Mouse (Mus musculus): Measurements from ENCODE around the gene Trpc1.

The Trpc1 gene

DNA sequence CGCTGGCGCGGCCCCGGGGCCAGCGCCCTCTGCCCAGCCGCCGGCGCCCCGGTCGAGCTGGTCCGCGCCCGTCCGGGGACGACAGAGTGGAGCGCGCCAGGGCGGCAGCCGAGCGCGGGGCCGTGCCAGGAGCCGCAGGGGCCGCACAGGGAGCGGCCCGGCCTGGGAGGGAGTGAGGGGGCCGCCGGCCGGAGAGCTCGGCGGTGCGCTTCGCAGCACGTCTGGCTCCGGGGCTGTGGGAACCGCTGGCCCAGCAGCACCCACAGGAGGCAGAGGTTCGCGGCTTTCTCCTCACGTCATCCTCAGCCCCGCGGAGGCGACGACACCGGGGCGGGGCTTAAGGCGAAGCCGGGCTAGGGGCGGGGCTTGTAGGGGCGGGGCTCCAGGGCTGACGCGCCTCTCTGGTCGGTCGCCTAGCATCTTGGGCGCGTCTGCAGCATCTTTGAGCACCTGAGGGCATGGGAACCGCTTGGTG is at the start of gene Trpc1:
Trpc1 (minus strand) TSS at position 339 of the 475 bp plus-strand sequence.
- peak; percentile 91 for DNase-seq (ENCODE audit: extremely low spot score)

DNA sequence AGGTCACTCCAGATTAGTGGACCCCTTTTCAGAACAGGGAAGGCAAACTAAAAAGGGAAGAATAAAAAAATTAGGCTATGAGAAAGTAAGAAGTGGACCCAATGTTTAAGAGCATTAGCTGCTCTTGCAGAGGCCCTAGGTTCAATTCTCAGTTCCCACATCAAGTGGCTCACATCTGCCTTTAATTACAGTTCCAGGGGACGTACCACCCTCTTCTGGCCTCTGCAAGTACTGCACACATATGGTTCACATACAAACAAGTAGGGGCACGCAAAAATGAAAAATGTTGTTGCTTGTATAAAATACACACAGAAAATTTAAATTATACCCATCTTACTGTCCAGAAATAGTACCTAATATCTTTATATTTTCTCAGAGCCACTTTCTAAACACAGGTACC is 46.1 kb upstream of the Trpc1 start:
- DNase-seq (ENCODE audit: extremely low spot score) = no peak

DNA sequence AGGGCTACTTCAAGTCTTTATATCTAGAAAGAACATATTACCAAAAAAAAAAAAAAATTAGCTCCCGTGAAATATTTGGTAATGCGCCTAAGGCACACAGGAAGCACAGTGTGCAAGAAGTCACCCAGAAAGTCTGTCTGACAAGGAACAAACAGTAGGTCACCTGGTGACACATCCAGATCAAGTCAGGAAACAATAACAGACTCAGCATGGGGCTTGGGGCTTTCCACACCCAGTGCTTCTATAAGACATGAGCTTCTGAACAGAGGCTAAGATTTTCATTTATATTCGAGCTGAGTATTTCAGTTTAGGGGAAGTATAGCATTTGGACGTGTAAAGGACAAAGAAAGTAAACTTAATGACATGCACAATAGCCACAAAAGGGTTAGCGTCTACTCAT is 45.7 kb upstream of the Trpc1 start:
- no peak for DNase-seq (ENCODE audit: extremely low spot score)

DNA sequence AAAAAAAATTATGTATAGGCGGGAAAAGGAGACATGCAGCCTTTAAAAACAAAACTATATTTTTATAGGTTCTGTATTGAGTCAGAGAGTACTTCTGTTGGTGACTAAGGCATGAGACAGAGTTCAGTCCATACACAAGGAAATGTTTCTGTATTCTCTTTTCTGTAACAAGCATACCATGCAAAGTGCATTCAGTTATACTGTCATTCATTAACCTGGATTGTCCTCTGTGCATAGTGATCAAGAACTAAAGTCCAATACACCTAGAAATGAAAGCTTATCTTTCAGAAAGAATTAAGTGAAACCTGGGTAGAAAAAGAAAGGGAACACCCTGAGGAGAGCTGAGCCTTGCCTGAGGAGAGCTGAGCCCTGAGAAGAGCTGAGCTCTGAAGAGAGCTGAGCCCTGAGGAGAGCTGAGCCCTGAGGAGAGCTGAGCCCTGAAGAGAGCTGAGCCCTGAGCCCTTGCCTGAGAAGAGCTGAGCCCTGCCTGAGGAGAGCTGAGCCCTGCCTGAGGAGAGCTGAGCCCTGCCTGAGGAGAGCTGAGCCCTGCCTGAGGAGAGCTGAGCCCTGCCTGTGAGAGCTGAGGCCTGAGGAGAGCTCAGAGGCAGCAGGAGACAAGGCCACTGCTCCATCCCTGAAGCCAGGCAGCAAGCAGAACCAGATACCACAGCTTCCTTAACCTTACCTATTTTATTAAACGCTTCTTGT is 45.1 kb upstream of the Trpc1 start:
- no peak for DNase-seq (ENCODE audit: extremely low spot score)

DNA sequence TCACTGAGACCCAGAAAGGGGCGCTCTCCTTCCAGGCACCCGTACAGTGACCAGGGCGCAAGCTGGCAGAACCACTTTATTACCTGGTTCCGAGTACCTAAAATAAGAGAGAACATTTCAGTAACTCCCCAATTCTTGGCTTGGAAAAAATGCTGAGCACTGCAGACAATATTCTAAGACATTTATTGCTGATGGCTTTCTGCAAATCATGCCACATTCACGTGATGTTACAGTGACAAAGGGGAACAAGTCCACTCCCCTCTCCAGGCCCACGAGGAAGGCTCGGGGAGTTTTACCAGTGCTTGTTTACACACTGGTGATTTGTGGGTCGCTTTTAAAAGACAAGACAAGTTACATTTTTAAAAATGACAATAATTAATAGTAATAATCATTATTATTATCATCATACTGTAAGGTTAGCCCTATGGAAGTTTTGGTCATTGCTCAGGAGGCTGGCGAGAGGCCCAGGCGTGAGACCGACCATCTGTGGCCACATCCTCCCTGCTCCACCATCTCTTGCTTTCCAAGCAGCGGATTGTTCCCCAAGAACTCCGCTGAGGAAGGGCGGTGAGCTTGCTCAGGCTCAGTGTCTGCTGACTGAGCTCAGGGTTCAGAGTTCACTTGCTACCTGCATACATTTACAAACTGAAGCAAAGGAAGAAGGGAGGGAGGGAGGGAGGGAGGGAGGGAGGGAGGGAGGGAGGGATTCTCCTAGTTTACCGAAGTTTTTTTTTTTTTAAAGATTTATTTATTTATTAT is 44.0 kb upstream of the Trpc1 start:
- no peak for DNase-seq (ENCODE audit: extremely low spot score)

DNA sequence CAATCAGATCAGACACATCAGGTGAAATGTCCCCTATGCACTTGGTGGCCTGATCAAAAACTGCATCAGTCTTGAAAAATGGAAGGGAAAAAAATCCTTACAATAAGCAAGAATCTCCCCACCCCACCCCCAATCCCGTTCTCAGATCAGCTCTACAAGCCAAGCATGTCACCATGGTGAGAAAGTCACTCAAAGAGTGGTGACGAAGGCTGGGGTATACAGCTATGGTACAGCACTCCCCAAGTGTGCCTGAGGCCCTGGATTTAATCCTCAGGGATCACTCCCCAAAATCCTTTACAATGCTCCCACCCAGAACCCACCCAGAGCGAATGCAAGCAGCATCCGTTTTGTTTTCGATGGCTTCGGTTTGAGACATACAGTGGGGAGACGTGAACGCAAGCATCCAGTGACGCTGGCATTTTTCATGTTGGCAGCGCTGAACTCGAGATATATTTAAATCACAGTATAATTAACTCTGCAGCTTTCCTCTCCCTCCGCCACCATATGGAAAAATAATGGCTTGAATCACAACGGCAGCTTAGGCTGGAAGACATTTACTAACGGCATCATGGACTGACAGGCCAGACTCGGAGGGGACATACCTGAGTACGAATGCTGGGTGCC is 34.8 kb upstream of the Trpc1 start:
- DNase-seq (ENCODE audit: extremely low spot score) = no peak

DNA sequence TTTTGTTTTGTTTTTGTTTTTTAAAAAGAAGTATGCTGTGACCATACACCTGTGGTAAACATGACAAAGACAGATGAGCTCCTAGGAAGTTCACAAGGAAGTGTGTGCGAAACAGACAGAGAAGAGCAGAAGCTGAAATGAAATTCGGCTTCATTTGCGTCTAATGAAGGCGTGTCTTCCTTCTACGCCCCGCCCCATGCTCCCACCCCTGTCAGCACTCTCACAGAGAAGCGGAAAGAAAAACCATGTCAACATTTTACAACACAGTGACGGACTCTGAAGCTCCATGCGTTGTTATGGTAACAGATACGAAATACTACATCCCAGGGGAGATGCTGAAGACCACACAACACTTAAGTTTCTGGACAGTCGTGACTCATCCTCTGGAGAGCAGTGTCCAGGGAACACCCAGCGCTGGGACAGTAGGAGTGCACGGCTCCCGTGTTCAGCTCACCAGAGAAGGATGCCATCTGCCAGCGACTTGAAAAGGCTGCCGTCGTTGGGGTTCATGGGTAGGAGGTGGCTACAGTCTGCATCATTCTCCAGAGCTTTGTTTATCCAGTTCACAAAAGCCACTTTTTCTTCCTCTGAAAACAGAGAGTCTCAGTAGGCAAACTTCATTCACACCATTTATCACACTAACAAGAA is 33.6 kb upstream of the Trpc1 start:
- no peak for DNase-seq (ENCODE audit: extremely low spot score)

DNA sequence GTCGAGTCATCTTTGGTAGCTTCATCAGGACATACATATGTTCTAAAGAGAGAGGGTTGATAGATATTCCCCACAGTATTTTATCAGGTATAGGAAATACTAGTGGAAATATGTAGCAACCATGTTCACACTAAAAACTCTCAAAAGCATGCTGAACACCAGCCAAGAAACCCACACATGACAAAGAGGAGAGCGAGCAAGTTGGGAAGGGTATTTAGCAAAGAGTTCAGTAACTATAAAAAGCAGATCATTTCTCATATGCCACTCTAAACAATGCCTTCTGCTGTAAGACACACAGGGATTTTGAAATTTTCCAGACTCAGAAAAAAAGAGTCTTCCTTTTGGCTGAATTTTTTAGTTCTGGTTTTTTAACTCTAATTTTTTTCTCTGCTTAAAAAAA is 21.5 kb upstream of the Trpc1 start:
- no peak for DNase-seq (ENCODE audit: extremely low spot score)

DNA sequence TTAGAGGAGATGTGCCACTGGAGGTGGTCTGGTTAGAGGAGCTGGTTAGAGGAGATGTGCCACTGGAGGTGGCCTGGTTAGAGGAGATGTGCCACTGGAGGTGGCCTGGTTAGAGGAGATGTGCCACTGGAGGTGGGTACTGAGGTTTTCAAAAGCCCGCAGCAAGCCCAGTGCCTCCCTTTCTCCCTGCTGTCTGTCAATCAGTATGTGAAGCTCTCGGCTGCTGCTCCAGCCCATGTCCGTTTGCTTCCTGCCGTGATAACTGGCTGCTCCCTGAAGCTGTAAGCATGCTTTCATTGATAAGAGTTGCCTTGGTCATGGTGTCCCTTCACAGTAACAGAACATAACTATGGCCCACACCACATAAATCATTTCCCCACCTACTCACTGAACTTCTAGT is 13.0 kb upstream of the Trpc1 start:
- no peak for DNase-seq (ENCODE audit: extremely low spot score)

DNA sequence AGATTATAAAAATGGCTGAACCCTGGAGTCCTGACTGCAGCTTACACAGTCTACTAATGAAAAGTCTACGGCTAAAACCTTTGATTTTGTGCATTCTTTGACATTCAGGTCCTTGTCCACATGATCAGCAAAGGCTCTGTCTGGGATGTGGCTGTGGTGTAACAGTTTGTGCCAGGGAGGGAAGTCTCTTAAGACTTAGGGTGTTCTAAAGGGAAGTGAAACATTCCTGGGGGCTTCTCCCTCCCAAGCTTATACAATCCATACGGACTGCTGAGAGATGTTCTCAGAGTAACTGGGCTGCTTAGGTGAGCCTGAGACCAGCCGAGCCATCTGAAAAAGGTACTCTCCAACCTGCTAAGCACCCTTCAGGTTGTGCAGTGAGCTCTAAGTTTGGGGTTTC is 12.1 kb upstream of the Trpc1 start:
- no peak for DNase-seq (ENCODE audit: extremely low spot score)

DNA sequence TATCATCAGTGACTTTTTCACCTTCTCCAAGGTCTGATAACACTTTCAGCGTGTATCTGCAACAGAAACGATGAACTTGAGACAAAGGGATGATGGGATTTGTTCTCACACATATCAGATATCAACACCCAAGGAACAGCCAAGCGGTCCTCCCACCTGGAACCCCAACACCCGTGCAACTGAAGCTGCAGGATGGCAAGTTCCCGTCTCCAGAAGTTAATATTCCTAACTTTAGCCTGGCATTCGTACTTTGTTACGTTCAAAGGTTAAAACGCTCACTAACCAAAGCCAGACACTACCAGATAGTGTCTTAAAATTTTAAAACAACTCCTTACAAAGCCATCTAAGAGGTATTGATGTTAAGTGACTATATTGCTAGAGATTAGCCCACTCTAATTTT is 11.2 kb upstream of the Trpc1 start:
- DNase-seq (ENCODE audit: extremely low spot score) = no peak

DNA sequence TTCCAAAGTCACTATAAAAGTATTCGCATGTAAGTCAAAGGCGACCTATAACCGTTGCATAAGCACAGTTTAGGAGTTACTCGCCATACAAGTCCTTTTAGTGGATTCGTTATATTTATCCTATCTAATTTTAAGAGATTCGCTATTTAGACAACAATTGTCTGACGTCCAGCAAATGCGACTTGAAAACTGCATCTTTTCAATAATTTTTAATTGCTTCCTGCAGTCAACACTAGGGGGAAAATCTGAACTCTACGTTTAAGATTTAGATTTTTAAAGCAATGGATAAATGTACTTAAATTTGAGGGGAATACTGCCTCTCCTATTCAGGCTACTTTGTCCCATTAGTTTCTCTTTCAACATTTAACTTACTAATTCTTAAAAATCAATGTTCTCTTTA is 571 bp upstream of the Trpc1 start:
- DNase-seq (ENCODE audit: extremely low spot score) = no peak

DNA sequence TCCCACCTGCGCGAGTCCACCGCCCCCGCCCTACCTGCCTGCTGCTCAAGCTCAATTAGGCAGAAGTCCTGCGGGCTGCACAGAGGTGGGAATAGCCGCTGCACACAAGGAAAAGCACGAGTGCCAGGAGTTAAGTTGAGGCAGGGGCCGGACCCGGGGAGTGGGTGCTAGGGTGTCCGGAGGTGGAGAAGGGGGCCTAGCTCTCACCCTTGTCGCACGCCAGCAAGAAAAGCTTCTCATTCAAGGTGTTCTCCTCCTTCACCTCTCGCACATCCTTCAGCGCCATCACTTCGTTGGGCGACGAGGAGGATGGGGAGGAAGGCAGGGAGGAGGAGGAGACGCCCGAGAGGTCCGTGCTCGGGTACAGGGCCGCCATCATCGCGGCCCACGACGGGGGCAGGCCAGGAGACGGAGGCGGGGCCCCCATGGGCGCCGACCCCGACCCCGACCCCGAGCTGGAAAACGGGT is 680 bp downstream of the Trpc1 start:
- no peak for DNase-seq (ENCODE audit: extremely low spot score)

DNA sequence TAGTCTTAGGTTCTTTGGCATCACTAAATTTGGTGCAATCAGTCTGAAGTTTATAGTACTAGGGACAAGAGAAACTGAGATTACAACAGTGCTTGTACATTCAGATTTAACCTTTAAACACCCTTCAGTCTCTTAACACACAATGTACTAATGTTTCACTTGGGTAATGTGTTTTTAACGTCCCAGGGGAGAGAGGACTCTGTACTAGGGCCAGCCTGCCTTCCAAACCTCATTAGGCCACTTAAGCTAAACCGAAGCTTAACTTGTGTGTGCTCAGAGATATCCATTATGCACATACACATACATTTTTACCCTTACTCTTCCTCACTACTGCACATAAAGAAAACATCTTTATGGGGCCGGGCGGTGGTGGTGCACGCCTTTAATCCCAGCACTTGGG is 2.9 kb downstream of the Trpc1 start:
- DNase-seq (ENCODE audit: extremely low spot score) = no peak

DNA sequence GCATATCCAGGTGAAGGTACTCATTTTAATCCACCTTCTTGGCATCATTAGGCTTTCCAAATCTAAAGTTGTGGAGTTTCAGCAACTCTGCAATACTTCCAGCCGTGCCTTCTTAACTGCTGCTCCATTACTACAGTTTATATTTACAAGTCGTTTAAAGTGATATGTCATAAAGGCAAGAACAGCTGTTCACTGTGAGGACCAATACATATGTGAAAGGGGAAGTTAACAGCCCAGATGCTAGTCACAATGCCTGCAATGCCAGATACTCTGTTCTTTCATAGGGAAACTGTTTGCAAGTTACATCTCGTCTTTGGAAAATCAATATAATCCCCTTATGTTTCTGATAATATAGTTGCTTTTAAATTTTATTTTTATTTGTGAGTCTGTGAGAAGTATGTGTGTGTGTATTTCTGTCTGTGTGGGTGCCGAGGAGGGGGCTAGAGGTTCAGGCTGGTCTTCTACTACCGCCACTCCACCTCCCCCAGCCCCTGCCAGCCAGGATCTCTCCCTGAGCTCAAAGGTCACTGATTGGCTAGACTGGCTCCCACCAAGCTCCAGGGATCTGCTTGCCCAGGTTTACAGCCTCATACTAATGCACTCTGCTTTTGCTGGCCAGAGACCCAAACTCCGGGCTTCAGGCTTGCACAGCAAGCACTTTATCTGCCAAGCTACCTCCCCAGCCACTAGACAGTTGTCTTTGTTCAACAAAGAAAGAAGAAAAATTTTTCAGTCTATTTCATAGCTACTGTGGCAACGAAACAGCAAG is 5.1 kb downstream of the Trpc1 start:
- DNase-seq (ENCODE audit: extremely low spot score) = no peak

DNA sequence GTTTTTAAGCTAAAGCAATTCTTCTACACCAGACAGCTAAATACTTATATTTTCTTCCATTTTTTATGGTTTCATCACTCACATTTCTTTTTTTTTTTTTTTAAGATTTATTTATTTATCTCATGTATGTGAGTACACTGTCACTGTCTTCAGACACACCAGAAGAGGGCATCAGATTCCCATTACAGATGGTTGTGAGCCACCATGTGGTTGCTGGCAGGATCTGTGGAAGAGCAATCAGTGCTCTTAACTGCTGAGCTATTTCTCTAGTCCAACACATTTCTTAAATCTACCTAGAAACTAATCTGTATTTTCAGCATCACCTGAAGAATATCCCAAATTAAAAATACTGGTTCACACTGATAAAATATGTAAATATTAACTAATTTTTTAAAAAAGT is 13.9 kb downstream of the Trpc1 start:
- DNase-seq (ENCODE audit: extremely low spot score) = no peak

DNA sequence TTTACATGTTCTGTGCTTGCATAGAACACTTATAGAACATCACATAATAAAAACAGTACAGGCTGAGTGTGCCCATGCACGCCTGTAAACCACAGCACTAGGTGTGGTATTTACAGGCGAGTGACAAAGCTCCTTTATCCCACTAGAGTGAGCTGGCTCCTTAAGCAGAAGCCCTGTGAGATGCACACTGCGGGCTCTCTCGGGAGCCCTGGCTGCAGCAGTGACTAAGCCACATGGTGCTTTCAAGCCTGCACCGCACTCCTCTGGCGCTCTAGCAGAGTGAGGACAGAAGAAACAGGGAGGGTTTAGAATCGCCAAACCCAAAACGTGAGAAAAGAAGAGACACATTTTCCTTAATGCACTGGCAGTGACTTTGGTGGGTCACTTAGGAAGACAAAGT is 37.6 kb downstream of the Trpc1 start:
- DNase-seq (ENCODE audit: extremely low spot score) = peak; percentile 5

DNA sequence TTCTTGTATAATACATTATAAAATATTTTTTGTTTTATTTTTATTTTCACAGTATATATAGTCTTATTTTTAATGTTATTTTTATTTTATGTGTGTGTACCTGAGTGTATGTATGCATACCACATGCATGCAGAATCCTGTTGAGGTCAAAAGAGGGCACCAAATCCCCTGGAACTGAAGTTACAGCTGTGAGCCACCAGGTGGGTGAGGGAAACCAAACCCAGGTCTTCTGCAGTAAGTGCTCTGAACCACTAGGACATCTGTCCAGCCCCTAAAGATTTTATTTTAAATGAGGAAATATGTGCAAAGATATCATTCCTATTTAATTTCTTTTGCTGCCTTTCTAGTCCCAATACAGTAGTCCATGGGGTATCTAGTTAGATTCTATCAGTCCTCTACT is 41.2 kb downstream of the Trpc1 start:
- DNase-seq (ENCODE audit: extremely low spot score) = no peak

DNA sequence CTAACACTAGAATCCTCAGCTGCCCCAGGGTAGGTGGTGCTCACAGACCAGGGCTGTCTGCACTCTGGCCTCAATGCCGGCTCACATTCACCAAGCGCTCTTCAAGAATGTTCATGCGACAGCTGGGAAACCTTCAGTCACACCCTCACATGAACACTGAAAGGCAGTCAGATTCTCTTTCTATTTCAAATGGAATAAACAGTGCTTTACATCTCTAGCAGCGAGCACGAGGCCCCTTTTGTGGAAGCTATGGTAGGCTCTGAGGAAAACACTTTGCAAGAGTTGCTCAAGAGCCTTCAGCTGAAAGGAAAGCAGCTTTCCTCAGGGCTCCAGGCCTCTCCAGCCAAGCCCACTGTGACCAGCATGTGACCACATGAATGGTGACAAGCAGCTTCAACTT is 44.8 kb downstream of the Trpc1 start:
- DNase-seq (ENCODE audit: extremely low spot score) = no peak

DNA sequence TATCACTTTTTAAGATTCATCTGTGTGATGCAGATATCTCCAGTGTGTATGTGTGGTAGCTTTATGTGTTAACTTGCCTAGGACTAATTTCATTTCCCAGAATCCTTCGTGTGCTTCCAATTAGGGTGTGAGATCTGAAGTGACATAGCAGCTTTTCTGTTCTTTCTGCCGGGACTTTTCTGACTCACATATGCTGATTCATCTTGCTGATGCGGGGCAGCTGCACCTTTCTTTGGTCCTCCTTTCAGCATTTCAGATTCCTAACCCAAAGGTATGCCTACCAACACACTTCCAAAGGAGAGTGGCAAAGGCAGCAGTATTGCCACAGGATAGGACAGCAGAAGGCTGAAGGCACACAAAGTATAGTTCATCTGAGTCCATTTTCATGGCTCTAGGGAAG is 46.1 kb downstream of the Trpc1 start:
- DNase-seq (ENCODE audit: extremely low spot score) = no peak

DNA sequence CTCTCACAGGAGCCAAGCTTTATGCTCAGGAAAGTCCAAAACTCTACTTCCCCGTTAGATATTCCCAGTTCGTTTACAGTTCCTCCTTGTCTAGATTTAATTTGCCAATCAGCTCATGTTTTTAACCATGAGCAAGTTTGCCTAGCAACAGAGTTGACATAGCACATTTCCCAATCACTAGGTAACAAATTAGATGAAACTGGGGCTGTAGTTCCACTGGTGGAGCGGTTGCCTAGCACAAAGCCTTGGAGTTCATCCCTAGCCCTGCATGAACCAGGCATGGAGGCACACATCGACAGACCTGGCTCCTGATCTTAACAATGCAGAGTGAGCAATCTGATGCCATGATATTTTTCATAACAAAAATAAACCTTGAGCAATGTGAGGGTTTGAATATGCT is 50.9 kb downstream of the Trpc1 start:
- DNase-seq (ENCODE audit: extremely low spot score) = no peak

DNA sequence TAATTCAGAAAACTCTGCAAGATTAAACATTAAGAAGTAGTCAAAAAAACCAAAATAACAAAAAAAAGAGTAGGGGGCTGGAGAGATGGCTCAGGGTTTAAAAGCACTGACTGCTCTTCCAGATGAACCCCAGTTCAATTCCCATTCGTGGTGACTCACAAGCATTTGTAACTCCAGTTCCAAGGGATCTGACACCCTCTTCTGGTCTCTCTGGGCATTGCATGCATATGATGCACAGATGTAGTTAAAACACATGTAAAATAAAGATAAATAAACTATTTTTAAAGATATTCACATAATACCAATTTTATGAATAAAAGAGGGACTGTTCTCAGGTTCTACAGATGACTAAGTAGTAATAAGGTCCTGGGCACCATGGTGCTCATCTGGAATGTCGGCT is 52.4 kb downstream of the Trpc1 start:
- peak; percentile 35 for DNase-seq (ENCODE audit: extremely low spot score)

All from embryo, embryonic 9.5 days (tissue).